Mouse (Mus musculus) bone marrow macrophage, adult 2 months (primary cell): ENCODE results near the gene Agtpbp1. TPM values are rescaled to one million over a fixed set of nuclear protein-coding genes. Genes with fewer than 3 reads are reported as not detected.
A peak's percentile ranks its signal among the peaks of the same experiment; 100 is the strongest.

Source experiments
- H3K27ac ChIP-seq: 2 replicates; pipeline ENCODE4 v1.5.1; 2012; ENCODE audit warnings: low read depth, low read length; ENCODE audit not compliant: insufficient read depth
- H3K4me1 ChIP-seq: 2 replicates; pipeline ENCODE4 v1.6.1; 2012; ENCODE audit warnings: low read length; ENCODE audit not compliant: control insufficient read depth, insufficient read depth
- H3K4me3 ChIP-seq: 2 replicates; pipeline ENCODE4 v1.5.1; 2012; ENCODE audit warnings: mild to moderate bottlenecking, low read length, moderate library complexity; ENCODE audit not compliant: insufficient read depth
- CTCF ChIP-seq: IDR thresholded peaks from 2 replicates; pipeline ENCODE4 v1.5.1; 2012; ENCODE audit warnings: low read depth, mild to moderate bottlenecking, low read length, moderate library complexity
- POLR2A ChIP-seq: IDR thresholded peaks from 2 replicates; pipeline ENCODE4 v1.6.1; 2012; ENCODE audit warnings: mild to moderate bottlenecking, low read depth, low read length, borderline replicate concordance
- polyA plus RNA-seq: library from polyadenylated mRNA; stranded (reverse); fragments of >200 nt; gene quantifications from 2 replicates; pipeline ENCODE4 v1.2.4, GENCODE M21; 2012; ENCODE audit not compliant: missing spikeins, insufficient read depth, insufficient read length

Agtpbp1 gene
- 39.7 and 50.6 TPM in 2 replicates for polyA plus RNA-seq

GRCm38 (mm10) chr13:59584947-59585647 is at the start of gene Agtpbp1, which contains the start of gene Naa35:
Gene Agtpbp1, minus strand, starts transcription at chr13:59585227.
Gene Naa35, plus strand, starts transcription at chr13:59585259.
- TF ChIP-seq CTCF (no peak), POLR2A (no peak)
- peak within 1 kb of the TSS; percentile 99 for H3K4me3 ChIP-seq
- H3K4me1 ChIP-seq: peaks cover 7% of the 10 kb centered on the region
- H3K27ac ChIP-seq: peak within 1 kb of the TSS; percentile 32

DNA sequence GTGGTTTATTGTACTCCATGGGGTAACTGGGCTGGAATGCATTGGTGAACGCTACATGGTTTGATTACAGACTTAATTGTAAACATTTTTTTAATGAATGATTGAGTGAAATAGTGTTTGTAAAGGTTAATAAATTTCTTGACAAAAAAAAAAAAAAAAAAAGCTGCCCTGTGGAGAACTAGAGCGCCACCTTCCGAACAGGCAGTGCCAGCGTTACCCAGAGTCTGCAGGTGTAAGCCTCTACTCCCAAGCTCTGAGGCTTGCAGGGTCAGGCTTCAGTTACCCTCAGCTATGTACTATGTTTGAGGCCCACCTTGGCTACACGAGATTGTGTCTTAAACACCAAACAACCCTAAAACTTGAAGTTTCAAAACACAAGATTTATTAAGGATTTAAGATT is 49.6 kb upstream of the Agtpbp1 start:
- no peaks in the 10 kb centered on the region for H3K4me1 ChIP-seq
- TF ChIP-seq CTCF (no peak), POLR2A (no peak)
- H3K4me3 ChIP-seq: no peak overlapping the region
- no peak overlapping the region for H3K27ac ChIP-seq

GRCm38 (mm10) chr13:59626739-59627138 is 41.7 kb upstream of the Agtpbp1 start:
- Histone ChIP-seq H3K4me3 (no peak overlapping the region), H3K4me1 (no peaks in the 10 kb centered on the region), H3K27ac (no peak overlapping the region)
- TF ChIP-seq CTCF: no peak
- no peak for TF ChIP-seq POLR2A

DNA sequence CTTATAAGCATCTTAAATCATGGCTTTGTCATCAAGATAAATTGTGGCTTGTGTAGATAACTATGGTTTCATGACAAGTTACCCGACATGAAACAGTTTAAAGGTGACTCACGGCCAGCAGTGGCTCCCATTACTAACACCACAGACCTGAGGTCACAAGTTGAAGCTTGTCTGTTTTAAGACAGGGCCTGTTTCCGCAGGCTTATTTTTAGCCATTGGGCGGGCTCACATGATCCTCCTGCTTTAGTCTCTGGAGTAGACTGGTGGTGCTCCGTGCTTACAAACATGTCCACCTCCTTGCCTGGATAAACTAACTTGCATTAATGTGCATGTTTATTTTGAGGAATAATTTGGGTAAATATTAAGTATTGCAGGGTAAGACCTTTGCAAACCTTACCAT is 39.9 kb upstream of the Agtpbp1 start:
- no peak overlapping the region for H3K4me3 ChIP-seq
- TF ChIP-seq POLR2A (no peak), CTCF (no peak)
- H3K4me1 ChIP-seq: no peaks in the 10 kb centered on the region
- H3K27ac ChIP-seq: no peak overlapping the region

- Histone ChIP-seq H3K27ac (no peak overlapping the region), H3K4me1 (no peaks in the 10 kb centered on the region)
These were observed 39.4 kb upstream of the Agtpbp1 start for GRCm38 (mm10) chr13:59624389-59624788.

DNA sequence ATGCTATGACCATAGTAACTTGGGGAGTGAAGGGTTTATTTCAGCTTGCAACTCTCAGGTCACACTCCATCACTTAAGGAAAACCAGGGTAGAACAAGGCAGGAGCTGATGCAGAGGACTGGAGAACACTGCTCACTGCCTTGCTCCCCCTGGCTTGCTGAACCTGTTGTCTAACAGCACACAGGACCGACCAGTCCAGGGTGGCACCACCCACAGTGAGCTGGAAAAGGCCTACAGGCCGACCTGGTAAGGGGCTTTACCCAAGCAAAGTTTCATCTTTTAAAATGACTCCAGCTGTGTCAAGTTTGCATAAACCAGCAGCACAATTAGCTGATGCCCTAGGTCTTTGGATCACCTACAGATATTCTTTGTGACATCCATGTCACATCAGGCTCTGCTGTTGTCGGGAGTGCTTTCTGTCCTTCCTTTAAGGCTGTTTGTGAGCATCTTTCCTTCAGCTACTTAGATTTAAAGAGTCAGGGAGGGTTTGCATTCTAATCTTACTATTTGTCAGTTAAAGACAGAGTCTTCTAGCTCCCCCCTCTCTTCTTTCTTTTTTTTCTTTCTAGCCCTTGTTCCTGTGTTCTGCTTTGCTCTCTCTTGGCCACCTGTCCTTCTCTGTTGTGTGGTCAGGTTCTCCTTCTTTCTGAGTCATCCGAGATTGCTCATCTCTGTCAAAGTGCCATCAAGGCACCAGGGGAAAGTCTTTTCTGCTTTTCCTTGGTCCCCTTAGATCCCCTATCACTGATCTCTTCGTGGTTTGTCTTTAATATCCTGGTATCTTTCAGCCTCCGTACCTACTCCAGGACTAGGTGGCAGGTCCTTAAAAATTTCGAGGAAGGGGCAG is 36.8 kb upstream of the Agtpbp1 start:
- Histone ChIP-seq H3K4me3 (no peak overlapping the region), H3K4me1 (no peaks in the 10 kb centered on the region), H3K27ac (no peak overlapping the region)
- no peak for TF ChIP-seq POLR2A
- TF ChIP-seq CTCF: no peak

More at GRCm38 (mm10) chr13:59624389-59624788, 39.4 kb upstream of the Agtpbp1 start:
- H3K4me3 ChIP-seq: no peak overlapping the region
- no peak for TF ChIP-seq POLR2A
- no peak for TF ChIP-seq CTCF

- Histone ChIP-seq H3K4me3 (no peak overlapping the region), H3K27ac (no peak overlapping the region), H3K4me1 (no peaks in the 10 kb centered on the region)
- TF ChIP-seq POLR2A (no peak), CTCF (no peak)
These were observed 33.4 kb upstream of the Agtpbp1 start for GRCm38 (mm10) chr13:59618463-59618862.

DNA sequence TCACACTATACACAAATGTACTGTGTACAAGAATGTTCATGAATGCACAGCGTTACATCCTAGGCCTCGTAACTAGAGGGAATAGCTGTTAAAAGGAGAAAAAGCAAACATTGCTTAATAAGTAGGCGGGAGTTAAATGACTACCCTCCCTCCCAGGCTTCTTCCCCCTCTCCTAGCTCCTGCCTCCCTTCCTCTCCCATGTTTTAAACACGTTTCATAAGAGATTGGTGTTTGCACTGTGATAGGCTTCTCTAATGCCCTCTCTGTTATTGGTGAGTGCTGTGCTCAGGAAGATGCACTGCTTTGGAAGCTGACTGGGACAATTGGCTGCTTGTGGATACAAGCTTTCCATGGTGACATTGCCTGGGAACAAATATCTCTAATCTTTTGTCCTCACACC is 30.5 kb upstream of the Agtpbp1 start:
- H3K27ac ChIP-seq: no peak overlapping the region
- no peak overlapping the region for H3K4me3 ChIP-seq
- no peaks in the 10 kb centered on the region for H3K4me1 ChIP-seq
- TF ChIP-seq POLR2A: no peak
- TF ChIP-seq CTCF: no peak

- no peak overlapping the region for H3K27ac ChIP-seq
- no peak for TF ChIP-seq CTCF
- TF ChIP-seq POLR2A: no peak
- H3K4me1 ChIP-seq: no peaks in the 10 kb centered on the region
- no peak overlapping the region for H3K4me3 ChIP-seq
These were observed 30.1 kb upstream of the Agtpbp1 start for GRCm38 (mm10) chr13:59615152-59615551.

GRCm38 (mm10) chr13:59613868-59614267 is 28.8 kb upstream of the Agtpbp1 start:
- TF ChIP-seq POLR2A (no peak), CTCF (no peak)
- Histone ChIP-seq H3K4me1 (no peaks in the 10 kb centered on the region), H3K27ac (no peak overlapping the region), H3K4me3 (no peak overlapping the region)
